Mouse (Mus musculus) liver, postnatal 0 days (tissue): ENCODE data around the gene Lpar2.

ENCODE experiments used
- CTCF ChIP-seq: sonication (generic); IDR thresholded peaks from 2 replicates; pipeline ENCODE4 v1.5.1; 2016; ENCODE audit warnings: antibody characterized with exemption, low read depth
- EP300 ChIP-seq: IDR thresholded peaks from 2 replicates; pipeline ENCODE4 v1.6.1; 2016; ENCODE audit warnings: antibody characterized with exemption, low read depth, mild to moderate bottlenecking

GRCm38 (mm10) chr8:69805491-69805890 lies 16.7 kb upstream of the Lpar2 start:
- no peak for TF ChIP-seq CTCF
- no peak for TF ChIP-seq EP300
